Mouse (Mus musculus) bone marrow macrophage, adult 2 months (primary cell): Measurements from ENCODE around the gene Cep57.

Source experiments
- CTCF ChIP-seq: IDR thresholded peaks from 2 replicates; pipeline ENCODE4 v1.5.1; 2012; ENCODE audit warnings: low read depth, mild to moderate bottlenecking, low read length, moderate library complexity
- POLR2A ChIP-seq: IDR thresholded peaks from 2 replicates; pipeline ENCODE4 v1.6.1; 2012; ENCODE audit warnings: mild to moderate bottlenecking, low read depth, low read length, borderline replicate concordance

DNA sequence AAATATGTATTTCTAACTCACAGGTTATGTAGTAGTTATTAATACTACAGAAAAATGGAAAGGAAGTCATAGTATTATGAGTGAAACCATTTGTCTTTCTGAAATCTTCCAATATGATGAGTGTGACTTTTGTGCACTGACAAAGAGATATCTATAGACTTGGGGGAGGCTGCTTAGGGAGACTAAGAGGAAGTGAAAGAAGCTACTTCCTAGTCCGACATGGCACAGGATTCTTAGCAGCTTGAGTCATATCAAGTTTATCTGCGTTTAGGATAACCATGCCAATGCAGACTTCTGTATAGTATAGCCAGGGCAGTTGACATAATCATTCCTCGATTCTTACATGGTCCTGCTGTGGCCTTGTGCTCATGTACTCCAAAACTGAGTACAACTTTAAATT is 8.3 kb upstream of the Cep57 start:
- TF ChIP-seq POLR2A (no peak), CTCF (no peak)
